Mouse (Mus musculus): ENCODE measurements at regions not wholly inside any gene's neighbourhood (a gene's known extent, or its start where the extent isn't known, plus 50 kb on each side); places are given as distances from the start of the nearest gene placed in this dataset.

DNA sequence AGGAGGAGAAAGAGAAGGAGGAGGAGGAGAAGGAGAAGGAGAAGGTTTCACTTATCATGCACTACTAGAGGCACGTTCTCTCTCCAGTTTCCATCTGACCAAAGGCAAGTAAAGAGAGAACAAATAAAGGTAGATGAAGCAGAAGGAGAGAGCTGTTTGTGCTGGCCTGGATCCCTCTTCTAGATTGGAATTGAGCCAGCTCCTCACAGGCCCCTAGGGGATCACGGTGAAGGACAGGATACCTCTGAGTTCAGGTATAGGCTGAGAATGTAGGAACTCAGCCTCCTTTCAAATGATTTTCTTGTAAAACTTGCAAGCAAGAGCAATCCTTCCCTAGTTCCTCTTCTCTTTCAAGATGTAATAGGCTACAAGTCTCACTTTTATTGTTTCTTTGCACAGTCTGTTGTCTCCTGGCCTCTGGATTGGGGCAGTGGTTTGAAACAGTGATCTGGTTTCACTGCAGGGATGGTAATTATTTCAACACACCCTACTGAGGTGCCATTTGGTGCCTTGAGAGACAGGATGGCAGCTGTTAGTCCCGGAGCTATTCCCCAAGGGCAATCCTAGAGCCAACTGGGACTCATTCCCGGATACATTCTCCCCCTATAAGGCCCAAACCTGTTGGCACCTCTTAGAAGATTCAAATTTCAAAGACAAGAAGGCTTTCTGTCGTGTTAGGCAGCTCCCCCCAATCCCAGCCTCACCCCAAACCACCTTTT lies 134.8 kb downstream of the Gm9817 start:
- CTCF ChIA-PET, result no interaction called here

DNA sequence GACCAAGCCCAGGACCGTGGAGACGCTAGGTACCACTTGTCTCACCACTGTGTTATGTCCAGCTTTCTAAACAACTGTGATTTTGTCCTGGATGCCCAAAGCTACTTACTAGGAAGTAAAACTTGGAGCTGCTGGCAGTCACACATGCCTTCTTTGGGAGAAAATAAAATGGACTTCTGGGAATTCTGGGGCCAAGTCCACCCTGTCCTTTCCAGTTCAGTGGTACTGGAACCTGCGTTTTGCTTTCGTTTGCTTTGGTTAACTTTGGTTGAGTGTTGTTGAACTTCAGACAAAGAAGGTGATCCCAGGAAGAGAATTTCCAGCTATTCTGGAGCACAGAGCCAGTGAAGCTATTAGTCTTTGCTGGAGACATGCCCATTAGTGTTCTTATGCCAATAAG lies 139.8 kb downstream of the Gm9817 start:
- CTCF ChIA-PET, result no interaction called here

DNA sequence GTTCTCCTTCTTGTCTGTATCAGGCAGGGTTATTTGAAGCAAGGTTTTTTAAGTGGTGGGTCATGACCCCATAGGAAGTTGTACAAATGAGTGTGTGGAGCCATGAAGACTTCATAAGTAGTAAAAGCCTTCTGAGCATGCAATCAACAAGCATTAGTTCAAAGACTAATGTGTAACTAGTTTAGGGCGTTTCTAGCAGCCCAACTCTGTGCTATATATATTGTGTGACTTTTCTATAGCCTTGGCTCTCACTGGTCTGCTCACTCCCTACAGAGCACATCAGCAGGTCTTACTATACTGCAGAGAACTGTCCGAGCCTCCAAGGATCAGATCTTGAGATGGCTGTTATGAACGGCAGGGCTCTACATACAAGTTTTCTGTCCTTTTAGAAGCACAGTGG lies 141.2 kb downstream of the Gm9817 start:
- CTCF ChIA-PET, result no interaction called here

DNA sequence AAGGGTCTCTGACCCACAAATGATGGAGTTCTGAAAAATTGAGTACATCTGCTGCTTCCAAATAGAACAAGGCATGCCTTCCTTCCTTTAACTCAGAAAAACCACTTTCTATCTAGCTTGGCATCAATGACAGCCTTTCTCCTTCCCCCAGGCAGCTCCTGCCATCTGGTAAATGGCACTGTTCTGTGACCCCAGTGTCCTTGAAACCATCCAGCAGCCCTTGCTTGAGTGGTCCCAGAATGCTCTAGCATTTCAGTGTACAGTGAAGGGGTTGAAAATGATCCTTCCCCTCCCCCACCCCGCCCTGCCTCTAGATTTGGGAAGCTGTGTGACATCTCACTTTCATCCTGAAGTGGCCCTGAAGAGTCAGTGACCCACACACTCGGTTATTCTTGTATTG lies 152.3 kb downstream of the Gm9817 start:
- CTCF ChIA-PET, result no interaction called here

DNA sequence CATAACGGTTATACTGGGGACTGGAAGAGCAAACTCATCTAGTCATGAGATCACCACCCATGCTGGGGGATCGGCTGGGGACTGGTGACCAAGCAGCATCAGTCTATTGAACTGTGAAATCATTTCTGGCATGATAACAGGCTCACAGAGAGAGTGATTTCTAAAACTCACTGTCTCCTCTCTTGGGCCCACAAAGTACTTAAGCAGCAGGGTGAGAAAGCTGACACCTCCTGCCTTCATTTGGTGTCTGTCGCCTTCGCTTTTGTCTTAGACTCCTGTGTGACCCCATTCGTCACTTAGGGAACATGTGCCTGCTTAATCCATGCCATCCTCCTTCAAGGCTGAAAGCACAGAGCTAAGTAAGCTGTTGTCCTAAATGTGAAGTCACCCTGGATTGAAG lies 154.3 kb upstream of the Mylip start:
- CTCF ChIA-PET, result no interaction called here

- CTCF ChIA-PET, result no interaction called here
These were observed 151.3 kb upstream of the Mylip start for GRCm38 (mm10) chr13:45238258-45238657.

GRCm38 (mm10) chr13:45239153-45239552 lies 150.4 kb upstream of the Mylip start:
- CTCF ChIA-PET, result no interaction called here

GRCm38 (mm10) chr13:45240009-45240653 lies 149.4 kb upstream of the Mylip start:
- CTCF ChIA-PET, result no interaction called here

DNA sequence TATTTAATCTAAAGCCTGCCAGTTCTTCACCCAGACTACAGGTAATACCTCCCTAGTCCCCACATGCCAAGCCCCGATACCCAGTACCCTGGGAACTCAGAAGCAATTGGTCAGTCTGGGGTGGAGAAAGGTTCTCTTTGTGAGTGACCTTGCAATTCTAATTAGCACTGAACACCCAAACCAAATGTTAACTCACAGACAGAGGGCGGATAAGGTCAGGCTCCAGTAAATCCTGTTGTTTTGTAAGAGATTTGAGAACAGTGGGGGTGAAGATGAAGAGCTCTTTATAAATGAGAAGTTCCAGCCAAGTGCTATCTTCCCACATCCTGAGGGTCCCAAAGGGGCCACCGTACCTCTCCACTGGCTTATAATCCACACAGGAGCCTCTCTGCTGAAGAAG lies 147.3 kb upstream of the Mylip start:
- CTCF ChIA-PET, result no interaction called here

DNA sequence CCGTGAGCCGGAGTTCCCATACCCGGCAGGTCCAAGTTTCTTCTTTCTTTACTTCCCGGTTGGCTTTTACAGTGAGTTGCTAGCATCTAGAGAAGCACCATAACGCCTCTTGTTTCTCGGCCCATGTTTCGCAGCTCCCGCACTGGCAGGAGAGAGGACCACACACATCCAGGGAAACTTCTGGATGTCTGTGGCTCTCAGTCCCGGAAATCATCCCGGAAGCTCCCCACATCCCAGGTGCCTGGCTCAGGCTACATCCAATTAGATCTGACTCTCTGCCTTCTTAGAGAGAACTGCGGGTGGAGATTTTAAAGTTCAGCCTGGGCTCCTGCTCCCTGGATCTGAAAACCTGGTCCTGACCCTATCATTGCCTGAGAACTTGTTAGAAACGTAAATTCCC lies 146.8 kb upstream of the Mylip start:
- CTCF ChIA-PET, result no interaction called here

DNA sequence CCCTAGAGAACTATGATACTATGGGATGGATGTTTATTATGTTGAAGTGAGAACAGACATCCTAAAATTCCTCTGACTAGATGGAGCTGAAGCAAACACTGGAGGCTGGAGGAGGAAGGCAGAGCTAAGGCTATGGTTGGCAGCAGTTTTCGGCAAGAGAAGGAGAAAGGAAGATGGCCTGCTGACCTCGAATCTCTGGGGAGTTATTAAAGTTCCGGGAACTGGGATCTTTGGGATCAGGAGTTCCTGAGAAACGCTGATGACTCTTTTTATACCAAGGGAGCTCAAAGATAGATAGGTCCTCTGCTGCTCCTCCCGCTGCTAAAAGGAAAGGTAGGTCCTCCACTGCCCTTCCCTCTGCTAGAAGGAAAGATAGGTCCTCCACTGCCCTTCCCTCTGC lies 143.9 kb upstream of the Mylip start:
- CTCF ChIA-PET, result interaction anchor here (0.7 kb wide), 1 partner anchor 69 kb away, joined by 3 read pairs; no protein-coding TSS in a partner anchor

- CTCF ChIA-PET, result interaction anchor here (0.7 kb wide), 1 partner anchor 69 kb away, joined by 3 read pairs; no protein-coding TSS in a partner anchor
These were observed 143.2 kb upstream of the Mylip start for GRCm38 (mm10) chr13:45246341-45246740.

GRCm38 (mm10) chr13:45250028-45250427 lies 139.5 kb upstream of the Mylip start:
- CTCF ChIA-PET, result no interaction called here

GRCm38 (mm10) chr13:45251068-45251467 lies 138.5 kb upstream of the Mylip start:
- CTCF ChIA-PET, result no interaction called here

GRCm38 (mm10) chr13:45252126-45252525 lies 137.4 kb upstream of the Mylip start:
- CTCF ChIA-PET, result no interaction called here

DNA sequence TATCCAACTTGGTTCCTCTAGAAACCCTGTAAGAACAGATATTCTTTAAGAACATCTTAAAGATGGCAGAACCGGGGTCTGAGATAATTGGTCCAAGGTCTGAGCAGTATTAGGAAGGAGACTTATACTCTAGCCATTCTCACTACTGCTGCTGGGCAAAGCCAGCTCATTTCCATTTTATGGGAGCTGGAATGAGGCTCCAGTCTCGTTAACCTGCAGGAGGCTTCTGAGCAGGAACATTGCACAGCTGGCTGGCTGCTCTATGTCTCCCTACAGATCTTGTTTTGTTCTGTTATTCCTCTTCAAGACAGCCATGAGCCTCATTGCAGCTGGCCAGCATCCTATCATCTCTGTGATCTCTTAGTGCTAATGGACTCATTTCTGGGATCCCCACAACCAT lies 136.3 kb upstream of the Mylip start:
- CTCF ChIA-PET, result interaction anchor here (0.7 kb wide), 1 partner anchor 21 kb away, joined by 4 read pairs; no protein-coding TSS in a partner anchor

GRCm38 (mm10) chr13:45255277-45255676 lies 134.3 kb upstream of the Mylip start:
- CTCF ChIA-PET, result no interaction called here

GRCm38 (mm10) chr13:45262011-45262410 lies 127.5 kb upstream of the Mylip start:
- CTCF ChIA-PET, result no interaction called here

- CTCF ChIA-PET, result no interaction called here
These were observed 123.1 kb upstream of the Mylip start for GRCm38 (mm10) chr13:45266287-45267064.

- CTCF ChIA-PET, result no interaction called here
These were observed 122.1 kb upstream of the Mylip start for GRCm38 (mm10) chr13:45267446-45267845.

GRCm38 (mm10) chr13:45267906-45268305 lies 121.6 kb upstream of the Mylip start:
- CTCF ChIA-PET, result no interaction called here

DNA sequence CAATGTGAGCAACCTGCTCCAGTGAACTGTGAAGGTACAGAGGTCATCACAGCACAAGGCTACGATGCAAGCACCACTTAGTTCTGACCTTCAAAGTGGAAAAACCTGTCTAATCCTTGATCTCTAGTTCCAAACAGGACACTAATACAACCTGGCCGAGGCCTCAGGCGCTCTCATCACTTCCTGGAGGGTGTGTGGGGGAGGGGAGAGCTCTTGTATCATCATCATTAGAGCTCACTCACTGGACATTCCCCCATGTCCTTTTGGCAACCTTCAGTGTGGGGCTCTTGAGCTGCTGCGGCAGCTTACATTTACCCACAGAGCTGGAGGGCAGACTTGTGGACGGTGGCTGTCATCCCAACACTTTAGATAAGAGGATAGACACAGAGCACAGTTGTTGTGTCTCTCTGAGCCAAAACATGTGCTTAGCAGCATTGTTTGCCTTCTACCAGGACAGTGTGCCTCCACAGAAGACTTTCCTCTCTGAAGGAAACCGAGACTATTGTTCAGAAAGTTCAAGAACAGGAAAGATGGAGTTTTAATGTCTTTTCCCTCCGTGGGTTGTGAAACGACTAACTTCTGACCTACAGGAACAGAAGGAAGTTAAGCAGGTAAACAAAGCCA lies 115.2 kb upstream of the Mylip start:
- CTCF ChIA-PET, result no interaction called here

DNA sequence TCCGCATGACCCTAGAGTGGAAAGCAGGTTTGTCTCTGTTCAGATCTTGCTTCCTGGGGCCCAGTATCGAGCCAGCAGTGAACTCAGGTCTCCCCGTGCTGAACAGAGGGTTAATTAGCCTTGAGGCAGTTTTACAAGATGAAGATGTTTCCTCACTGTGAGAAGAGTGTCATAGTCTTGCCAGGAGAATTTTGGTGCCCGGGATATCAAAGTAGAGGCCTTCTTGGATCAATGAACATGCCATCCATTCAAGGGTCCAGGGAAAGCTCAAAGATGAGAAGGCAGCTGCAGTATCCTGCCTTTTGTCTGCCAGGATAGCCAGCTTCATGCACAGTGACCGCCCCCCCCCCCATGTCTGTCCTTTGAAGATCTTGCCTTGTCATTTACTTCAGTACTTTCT lies 114.2 kb upstream of the Mylip start:
- CTCF ChIA-PET, result no interaction called here
